Mouse (Mus musculus) stomach, postnatal 0 days (tissue): ENCODE results near the gene Elmo1. TPM values are rescaled to one million over a fixed set of nuclear protein-coding genes. Genes with fewer than 3 reads are reported as not detected.

Source experiments
- ATAC-seq: fragments of 200-750 bp; cut with Nextera tagmentation; 2 replicates; pipeline ENCODE4 v1.8.0; 2017; ENCODE audit not compliant: low FRiP score, low TSS enrichment
- DNase-seq: peaks from one replicate; pipeline ENCODE4 v3.0.0-alpha.2; 2016; ENCODE audit warnings: low spot score
- H3K27ac ChIP-seq: fragments of 300-500 bp; sonication (generic); replicated peaks from 2 replicates; pipeline ENCODE4 v1.5.1; 2014; ENCODE audit warnings: mild to moderate bottlenecking, control low read depth
- H3K27me3 ChIP-seq: fragments of 300-500 bp; sonication (generic); 2 replicates; pipeline ENCODE4 v1.6.1; 2014; ENCODE audit warnings: low read length; ENCODE audit not compliant: control insufficient read depth, insufficient read depth
- H3K36me3 ChIP-seq: fragments of 300-500 bp; sonication (generic); 2 replicates; pipeline ENCODE4 v1.6.1; 2014; ENCODE audit warnings: low read length, mixed read lengths; ENCODE audit not compliant: control insufficient read depth, insufficient read depth
- H3K4me1 ChIP-seq: fragments of 300-500 bp; sonication (generic); replicated peaks from 2 replicates; pipeline ENCODE4 v1.6.1; 2014; ENCODE audit warnings: antibody characterized with exemption; ENCODE audit not compliant: control insufficient read depth, insufficient read depth
- H3K4me2 ChIP-seq: fragments of 300-500 bp; sonication (generic); replicated peaks from 2 replicates; pipeline ENCODE4 v1.6.1; 2014; ENCODE audit warnings: low read depth, mild to moderate bottlenecking, control low read depth, moderate library complexity
- H3K4me3 ChIP-seq: fragments of 300-500 bp; sonication (generic); 2 replicates; pipeline ENCODE4 v1.5.1; 2014; ENCODE audit warnings: low read depth, low read length, control low read depth
- H3K9ac ChIP-seq: fragments of 300-500 bp; sonication (generic); 2 replicates; pipeline ENCODE4 v1.6.1; 2014; ENCODE audit warnings: mild to moderate bottlenecking, low read length, control low read depth, mixed read lengths
- H3K9me3 ChIP-seq: fragments of 300-500 bp; sonication (generic); 2 replicates; pipeline ENCODE4 v1.6.1; 2016; ENCODE audit warnings: low read length; ENCODE audit not compliant: control insufficient read depth
- CTCF ChIP-seq: IDR thresholded peaks from 2 replicates; pipeline ENCODE4 v1.5.1; 2016; ENCODE audit warnings: antibody characterized with exemption, low read depth, mild to moderate bottlenecking, moderate library complexity
- EP300 ChIP-seq: optimal IDR thresholded peaks from 2 replicates; pipeline ENCODE3; 2016; ENCODE audit warnings: antibody characterized with exemption
- WGBS: fragments of 180-500 bp; shearing (Covaris S2); extraction: QIAGEN DNeasy Blood & Tissue Kit; methylation state at CpG from one replicate; pipeline ENCODE4 v1.1.7; 2014; 5-methylcytosine and 5-hydroxymethylcytosine counted together
- polyA plus RNA-seq: library from polyadenylated mRNA; unstranded; fragments of >200 nt; fragmentation: Nextera tagmentation; extraction: Ambion mirVana; gene quantifications from 2 replicates; pipeline ENCODE4 v1.2.1, GENCODE M21; 2015

The Elmo1 gene
- polyA plus RNA-seq, 1 experiment from 2014 or later, result 5.0 TPM

DNA sequence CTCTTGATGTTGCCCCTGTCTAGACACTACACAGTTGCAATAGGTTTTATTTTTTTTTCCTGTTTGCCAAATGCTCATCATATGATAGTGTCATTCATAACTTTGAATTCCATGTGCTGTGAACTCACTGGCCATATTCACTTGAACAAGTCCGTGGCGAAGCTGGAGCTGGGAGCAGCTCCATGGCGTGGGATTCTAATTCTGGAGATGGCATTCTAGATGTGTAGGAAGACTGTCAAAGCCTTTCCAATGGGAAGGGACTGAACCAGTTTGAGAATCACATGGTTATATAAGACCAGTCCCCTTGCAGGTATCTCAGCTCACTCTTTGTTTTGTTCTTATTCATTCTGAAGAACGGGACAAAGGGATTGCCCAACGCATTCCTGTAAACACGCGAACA lies 211.4 kb downstream of the Elmo1 start:
- no peak overlapping the region for H3K27ac ChIP-seq
- H3K9ac ChIP-seq, result no peak overlapping the region
- DNase-seq (no peak), ATAC-seq (no peak)
- H3K4me3 ChIP-seq, result no peak overlapping the region
- WGBS, result 96% methylated on average over 7 of the region's 7 CpGs
- no peaks in the 10 kb centered on the region for H3K27me3 ChIP-seq
- TF ChIP-seq CTCF, result no peak
- no peak for TF ChIP-seq EP300
- H3K4me2 ChIP-seq, result no peak overlapping the region
- H3K36me3 ChIP-seq, result no peaks in the 10 kb centered on the region
- no peaks in the 10 kb centered on the region for H3K4me1 ChIP-seq
- no peaks in the 10 kb centered on the region for H3K9me3 ChIP-seq

DNA sequence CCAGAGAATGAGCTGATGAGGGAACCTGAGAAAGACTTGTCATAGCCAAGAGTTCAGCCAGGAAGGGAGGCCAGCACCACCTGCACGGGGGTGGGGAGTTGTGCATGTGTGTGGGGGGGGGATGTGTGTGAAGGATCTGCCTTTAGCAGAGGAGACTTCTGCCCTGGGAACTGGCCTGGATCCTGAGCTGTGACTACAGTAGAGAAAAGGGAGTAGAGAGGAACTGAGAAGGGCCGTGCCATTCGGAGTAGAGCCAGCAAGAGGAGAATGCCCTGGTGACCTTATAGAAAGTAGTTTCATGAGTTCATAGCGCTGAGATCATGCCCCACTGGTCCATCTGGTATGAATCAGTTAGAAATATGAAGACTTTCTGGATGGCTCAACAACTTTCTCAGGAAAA lies 215.2 kb downstream of the Elmo1 start:
- Histone ChIP-seq H3K9ac (no peak overlapping the region), H3K4me3 (no peak overlapping the region), H3K27ac (no peak overlapping the region), H3K27me3 (no peaks in the 10 kb centered on the region), H3K4me1 (no peaks in the 10 kb centered on the region), H3K36me3 (no peaks in the 10 kb centered on the region), H3K4me2 (no peak overlapping the region), H3K9me3 (no peaks in the 10 kb centered on the region)
- DNase-seq, result no peak
- TF ChIP-seq EP300 (no peak), CTCF (no peak)
- ATAC-seq, result no peak
- WGBS, result 77% methylated on average over 4 of the region's 4 CpGs

DNA sequence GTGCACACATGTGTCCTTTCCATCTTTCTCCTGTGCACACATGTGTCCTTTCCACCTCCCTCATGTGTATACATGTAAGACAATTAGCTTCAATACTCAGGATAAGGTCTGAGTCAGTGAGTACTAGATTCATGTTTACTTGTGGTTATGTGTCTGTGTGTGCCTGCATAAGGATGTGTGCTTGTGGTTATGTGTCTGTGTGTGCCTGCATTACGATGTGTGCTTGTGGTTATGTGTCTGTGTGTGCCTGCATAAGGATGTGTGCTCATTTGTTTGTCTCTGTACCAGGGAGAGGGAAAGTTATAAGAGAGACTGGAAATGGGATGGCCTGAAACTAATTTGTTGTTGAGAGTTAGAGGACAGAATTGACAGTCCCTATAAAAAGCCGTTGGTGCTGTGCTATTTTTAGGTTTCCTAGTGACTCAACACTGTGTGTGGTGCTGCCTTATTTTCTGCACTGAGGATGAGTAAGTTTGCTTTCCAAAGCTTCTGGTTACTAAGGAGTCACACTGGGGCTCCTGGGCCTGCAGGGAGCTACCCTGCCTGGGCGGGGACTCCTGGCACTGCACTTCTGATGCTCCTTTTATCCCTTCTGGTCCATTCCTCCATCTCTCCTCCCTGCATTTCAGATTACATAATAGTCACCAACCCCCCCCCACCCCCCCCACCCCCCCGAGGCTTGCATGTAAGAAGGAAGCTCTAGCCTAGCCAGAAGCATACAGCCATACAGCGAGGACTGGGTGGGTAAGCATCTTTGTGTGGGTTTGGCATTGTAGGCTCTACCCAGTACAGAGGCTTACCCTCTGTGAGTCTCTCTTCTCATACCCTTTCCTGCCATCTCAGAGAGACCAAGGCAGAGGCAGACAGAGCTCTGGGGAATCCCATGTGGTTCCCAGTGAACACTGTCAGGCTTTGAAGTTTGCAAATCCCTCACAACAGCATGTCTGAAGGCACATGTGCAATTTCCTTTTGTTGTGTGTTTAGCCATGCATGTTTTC lies 216.1 kb downstream of the Elmo1 start:
- no peak for TF ChIP-seq CTCF
- no peak overlapping the region for H3K27ac ChIP-seq
- 60% methylated on average over 5 of the region's 5 CpGs for WGBS
- H3K36me3 ChIP-seq, result no peaks in the 10 kb centered on the region
- H3K27me3 ChIP-seq, result no peaks in the 10 kb centered on the region
- H3K4me3 ChIP-seq, result no peak overlapping the region
- H3K4me2 ChIP-seq, result no peak overlapping the region
- no peak for DNase-seq
- H3K9ac ChIP-seq, result no peak overlapping the region
- ATAC-seq, result peak; percentile 72
- H3K4me1 ChIP-seq, result no peaks in the 10 kb centered on the region
- no peaks in the 10 kb centered on the region for H3K9me3 ChIP-seq

DNA sequence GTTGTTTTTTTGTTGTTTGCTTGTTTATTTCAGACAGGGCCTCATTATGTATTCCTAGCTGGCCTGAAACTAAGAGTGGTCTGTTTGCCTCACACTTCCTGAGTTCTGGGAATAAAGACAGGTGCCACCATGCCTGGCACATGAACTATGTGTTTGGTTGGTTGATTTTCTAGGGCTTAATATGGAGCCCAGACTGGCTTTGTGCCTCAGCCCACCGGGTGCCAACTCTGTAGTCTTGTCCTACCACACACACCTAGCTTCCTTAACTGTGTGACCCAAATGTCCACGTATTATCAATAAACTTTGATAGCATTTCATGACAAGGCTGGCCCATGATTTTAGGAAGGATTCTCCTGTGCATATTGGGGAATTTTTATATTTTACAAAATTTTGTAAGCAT lies 217.0 kb downstream of the Elmo1 start:
- H3K9me3 ChIP-seq, result no peaks in the 10 kb centered on the region
- H3K36me3 ChIP-seq, result no peaks in the 10 kb centered on the region
- no peak overlapping the region for H3K4me2 ChIP-seq
- 87% methylated on average over 2 of the region's 2 CpGs for WGBS
- H3K27ac ChIP-seq, result no peak overlapping the region
- ATAC-seq (no peak), DNase-seq (no peak)
- no peaks in the 10 kb centered on the region for H3K27me3 ChIP-seq
- no peak for TF ChIP-seq CTCF
- no peak for TF ChIP-seq EP300
- H3K9ac ChIP-seq, result no peak overlapping the region
- no peaks in the 10 kb centered on the region for H3K4me1 ChIP-seq
- no peak overlapping the region for H3K4me3 ChIP-seq

DNA sequence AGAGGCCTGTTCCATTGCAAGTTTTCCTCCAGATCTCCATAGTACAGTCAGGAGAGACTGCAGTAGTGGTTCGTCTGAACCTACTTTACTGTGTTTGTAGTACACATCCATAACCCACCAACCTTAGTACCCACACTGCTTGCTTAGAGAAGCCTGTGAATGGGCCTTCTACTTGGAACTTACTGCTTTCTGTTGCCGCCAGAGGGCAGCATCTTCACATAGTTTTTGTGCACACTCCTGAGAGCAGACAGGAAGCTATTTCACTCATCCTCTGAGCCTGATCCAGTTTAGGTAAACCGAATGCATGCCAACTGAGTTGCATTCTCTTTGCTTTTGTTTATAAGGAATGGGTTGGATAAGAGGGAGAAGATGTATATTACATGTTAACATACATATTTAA lies 221.2 kb downstream of the Elmo1 start:
- WGBS, result 14% methylated on average over 3 of the region's 3 CpGs
- H3K9me3 ChIP-seq, result no peaks in the 10 kb centered on the region
- no peaks in the 10 kb centered on the region for H3K36me3 ChIP-seq
- no peaks in the 10 kb centered on the region for H3K27me3 ChIP-seq
- H3K27ac ChIP-seq, result no peak overlapping the region
- no peak overlapping the region for H3K4me3 ChIP-seq
- DNase-seq, result peak; percentile 79
- no peak overlapping the region for H3K9ac ChIP-seq
- no peaks in the 10 kb centered on the region for H3K4me1 ChIP-seq
- peak; percentile 95 for TF ChIP-seq CTCF
- TF ChIP-seq EP300, result no peak
- no peak overlapping the region for H3K4me2 ChIP-seq
- ATAC-seq, result 0 out of 2 replicates have a peak, but pooled peaks have one; percentile 69

DNA sequence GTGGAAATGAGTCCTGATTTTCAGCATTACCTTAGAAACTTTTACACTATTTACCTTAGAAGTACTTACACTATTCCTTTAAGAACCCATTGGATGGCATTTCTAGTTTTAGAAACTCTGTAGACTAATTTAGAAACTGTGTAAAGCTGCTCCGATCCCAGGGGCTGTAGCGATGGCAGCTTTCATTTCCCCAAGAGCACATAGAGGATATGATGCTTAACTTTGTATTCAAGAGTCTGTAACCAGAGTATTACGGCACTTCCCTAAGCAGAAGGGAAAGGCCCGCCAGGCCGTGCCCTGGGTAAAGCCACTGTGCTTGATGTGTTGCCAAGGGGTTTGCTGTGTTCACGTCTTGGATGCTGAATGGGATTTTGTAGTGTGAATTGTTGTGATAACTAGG lies 222.9 kb downstream of the Elmo1 start:
- Histone ChIP-seq H3K27ac (no peak overlapping the region), H3K9ac (no peak overlapping the region), H3K4me2 (no peak overlapping the region), H3K9me3 (no peaks in the 10 kb centered on the region), H3K36me3 (no peaks in the 10 kb centered on the region), H3K4me3 (no peak overlapping the region), H3K4me1 (no peaks in the 10 kb centered on the region), H3K27me3 (no peaks in the 10 kb centered on the region)
- TF ChIP-seq EP300, result no peak
- TF ChIP-seq CTCF, result no peak
- DNase-seq (no peak), ATAC-seq (no peak)
- WGBS, result 83% methylated on average over 6 of the region's 6 CpGs
